Mouse (Mus musculus): Measurements from ENCODE around the gene Pla2g4b.
A peak's percentile ranks its signal among the peaks of the same experiment; 100 is the strongest.

Gene Pla2g4b

GRCm38 (mm10) chr2:120015882-120016281 is 17.3 kb upstream of the Pla2g4b start:
- no peak for DNase-seq (ENCODE audit: low spot score in 2 of 2)

GRCm38 (mm10) chr2:120017599-120017998 is 15.6 kb upstream of the Pla2g4b start:
- no peak for DNase-seq (ENCODE audit: low spot score in 2 of 2)

GRCm38 (mm10) chr2:120024337-120024736 is 8.9 kb upstream of the Pla2g4b start:
- DNase-seq (ENCODE audit: low spot score in 2 of 2), result no peak

- peak; percentile 46 to 86 for DNase-seq (ENCODE audit: low spot score in 2 of 2)
These were observed 6.0 kb upstream of the Pla2g4b start, which contains the start of the genes Jmjd7 and Gm28042 for GRCm38 (mm10) chr2:120026984-120027949. Gene Jmjd7, plus strand, starts transcription at chr2:120027483. Gene Gm28042, plus strand, starts transcription at chr2:120027493.

GRCm38 (mm10) chr2:120027950-120028331 is 5.3 kb upstream of the Pla2g4b start:
- no peak for DNase-seq (ENCODE audit: low spot score in 2 of 2)

- no peak for DNase-seq (ENCODE audit: low spot score in 2 of 2)
These were observed 2.8 kb upstream of the Pla2g4b start for GRCm38 (mm10) chr2:120030380-120030779.

- no peak for DNase-seq (ENCODE audit: low spot score in 2 of 2)
These were observed 509 bp downstream of the Pla2g4b start for GRCm38 (mm10) chr2:120033726-120034125.

- DNase-seq (ENCODE audit: low spot score in 2 of 2), result no peak
These were observed 4.5 kb downstream of the Pla2g4b start for GRCm38 (mm10) chr2:120037744-120038143.

- DNase-seq (ENCODE audit: low spot score in 2 of 2), result no peak
These were observed 7.8 kb downstream of the Pla2g4b start for GRCm38 (mm10) chr2:120040991-120041390.

- peak; percentile 55 to 71 for DNase-seq (ENCODE audit: low spot score in 2 of 2)
These were observed 10.9 kb downstream of the Pla2g4b start for GRCm38 (mm10) chr2:120044101-120044603.

- no peak for DNase-seq (ENCODE audit: low spot score in 2 of 2)
These were observed 11.5 kb downstream of the Pla2g4b start for GRCm38 (mm10) chr2:120044676-120045075.

- DNase-seq (ENCODE audit: low spot score in 2 of 2), result peak in 1 of 2 experiments; percentile 62
These were observed 13.5 kb downstream of the Pla2g4b start for GRCm38 (mm10) chr2:120046486-120047310.

- DNase-seq (ENCODE audit: low spot score in 2 of 2), result no peak
These were observed 15.0 kb downstream of the Pla2g4b start for GRCm38 (mm10) chr2:120048173-120048572.

- DNase-seq (ENCODE audit: low spot score in 2 of 2), result peak in 1 of 2 experiments; percentile 42
These were observed 16.5 kb downstream of the Pla2g4b start for GRCm38 (mm10) chr2:120049632-120050274.

- DNase-seq (ENCODE audit: low spot score in 2 of 2), result no peak
These were observed 18.2 kb downstream of the Pla2g4b start for GRCm38 (mm10) chr2:120051405-120051804.

- no peak for DNase-seq (ENCODE audit: low spot score in 2 of 2)
These were observed 21.7 kb downstream of the Pla2g4b start for GRCm38 (mm10) chr2:120054771-120055552.

- no peak for DNase-seq (ENCODE audit: low spot score in 2 of 2)
These were observed 22.7 kb downstream of the Pla2g4b start for GRCm38 (mm10) chr2:120055923-120056322.

GRCm38 (mm10) chr2:120058818-120059217 is 25.6 kb downstream of the Pla2g4b start:
- DNase-seq (ENCODE audit: low spot score in 2 of 2), result no peak

- no peak for DNase-seq (ENCODE audit: low spot score in 2 of 2)
These were observed 26.2 kb downstream of the Pla2g4b start for GRCm38 (mm10) chr2:120059466-120059865.

- no peak for DNase-seq (ENCODE audit: low spot score in 2 of 2)
These were observed 27.0 kb downstream of the Pla2g4b start for GRCm38 (mm10) chr2:120060190-120060589.

GRCm38 (mm10) chr2:120060651-120061050 is 27.4 kb downstream of the Pla2g4b start:
- no peak for DNase-seq (ENCODE audit: low spot score in 2 of 2)

Measured in left cerebral cortex, adult 9 months (tissue).